Mouse (Mus musculus) ES-Bruce4 (cell line): Measurements from ENCODE around the gene Rgs3. TPM values are rescaled to one million over a fixed set of nuclear protein-coding genes. Genes with fewer than 3 reads are reported as not detected.

Source experiments
- H3K27ac ChIP-seq: 2 replicates; pipeline ENCODE4 v1.5.1; 2012; ENCODE audit warnings: low read length, inconsistent platforms; ENCODE audit not compliant: insufficient read depth
- H3K27me3 ChIP-seq: 2 replicates; pipeline ENCODE4 v1.6.1; 2012; ENCODE audit warnings: mild to moderate bottlenecking, low read length, inconsistent platforms; ENCODE audit not compliant: control insufficient read depth, poor library complexity, insufficient read depth, severe bottlenecking
- H3K36me3 ChIP-seq: 2 replicates; pipeline ENCODE4 v1.6.1; 2012; ENCODE audit warnings: inconsistent platforms, mild to moderate bottlenecking, low read length, moderate library complexity; ENCODE audit not compliant: control insufficient read depth, poor library complexity, insufficient read depth, severe bottlenecking
- H3K4me1 ChIP-seq: one replicate; pipeline ENCODE4 v1.8.1; 2011; ENCODE audit warnings: low read length; ENCODE audit not compliant: control insufficient read depth, insufficient read depth
- H3K4me3 ChIP-seq: 2 replicates; pipeline ENCODE4 v1.5.1; 2011; ENCODE audit warnings: low read depth, mild to moderate bottlenecking, low read length
- H3K9ac ChIP-seq: 2 replicates; pipeline ENCODE4 v1.6.1; 2012; ENCODE audit warnings: low read depth, mild to moderate bottlenecking, inconsistent platforms; ENCODE audit not compliant: poor library complexity, severe bottlenecking
- H3K9me3 ChIP-seq: replicated peaks from 2 replicates; pipeline ENCODE4 v1.6.1; 2012; ENCODE audit warnings: mild to moderate bottlenecking, low read length, inconsistent platforms; ENCODE audit not compliant: control insufficient read depth, poor library complexity, insufficient read depth, severe bottlenecking
- CTCF ChIP-seq: IDR thresholded peaks from one replicate; pipeline ENCODE4 v1.8.1; 2011; ENCODE audit warnings: low read depth, low read length
- EP300 ChIP-seq: IDR thresholded peaks from 2 replicates; pipeline ENCODE4 v1.6.1; 2011; ENCODE audit warnings: low read depth, low read length; ENCODE audit not compliant: insufficient read depth
- POLR2A ChIP-seq: IDR thresholded peaks from one replicate; pipeline ENCODE4 v1.8.1; 2011; ENCODE audit warnings: low read length; ENCODE audit not compliant: insufficient read depth
- polyA plus RNA-seq: library from polyadenylated mRNA; stranded (reverse); fragments of >200 nt; gene quantifications from 2 replicates; pipeline ENCODE4 v1.2.4, GENCODE M21; 2011; ENCODE audit warnings: low read depth; ENCODE audit not compliant: missing spikeins, insufficient read depth, insufficient read length

Gene Rgs3
- polyA plus RNA-seq, 1 experiment = 15.3 TPM

DNA sequence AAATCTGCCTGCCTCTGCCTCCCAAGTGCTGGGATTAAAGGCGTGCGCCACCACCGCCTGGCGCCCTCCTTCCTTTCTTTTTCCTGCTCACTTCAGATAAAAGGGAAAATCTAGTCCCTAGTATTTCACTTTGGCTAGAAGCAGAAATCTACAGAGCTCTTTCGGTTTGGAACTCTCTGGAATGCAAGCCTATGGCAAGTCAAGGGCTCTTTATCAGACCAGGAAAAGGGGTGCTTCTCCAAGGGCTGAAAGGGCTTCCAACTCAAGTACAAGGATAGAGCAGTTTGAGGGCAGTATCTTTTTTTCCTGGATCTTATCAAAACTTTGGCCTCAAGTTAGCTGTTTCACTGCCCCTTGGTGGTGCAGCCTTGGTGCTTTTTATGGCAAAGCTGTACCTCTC lies 10.0 kb downstream of the Rgs3 start:
- H3K4me1 ChIP-seq = no peaks in the 10 kb centered on the region
- H3K9me3 ChIP-seq = peaks cover 6% of the 10 kb centered on the region
- TF ChIP-seq EP300 (no peak), CTCF (no peak), POLR2A (no peak)
- no peaks in the 10 kb centered on the region for H3K36me3 ChIP-seq
- H3K27me3 ChIP-seq = no peaks in the 10 kb centered on the region
- no peak overlapping the region for H3K27ac ChIP-seq
- no peak overlapping the region for H3K4me3 ChIP-seq
- no peak overlapping the region for H3K9ac ChIP-seq

DNA sequence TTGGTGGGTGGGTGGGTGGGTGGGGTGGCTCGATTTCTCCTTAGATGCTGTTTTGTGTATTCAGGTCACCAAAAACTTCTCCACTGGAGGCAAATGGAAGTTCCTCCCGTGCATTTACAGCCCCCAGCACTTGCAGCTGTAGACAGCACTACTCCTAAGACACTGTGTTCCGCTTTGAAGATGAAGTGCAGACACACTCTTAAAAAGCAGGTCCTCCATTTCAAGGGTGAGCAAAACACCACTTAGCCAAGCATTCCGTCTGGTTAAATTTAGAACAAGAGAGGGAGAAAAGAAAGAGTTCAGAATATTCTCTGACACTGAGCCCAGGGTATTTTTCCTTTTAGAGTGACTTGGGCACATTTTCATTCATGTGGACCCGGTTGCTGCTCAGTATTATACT lies 10.4 kb downstream of the Rgs3 start:
- TF ChIP-seq POLR2A = no peak
- no peak for TF ChIP-seq CTCF
- TF ChIP-seq EP300 = no peak
- peaks cover 6% of the 10 kb centered on the region for H3K9me3 ChIP-seq
- no peak overlapping the region for H3K9ac ChIP-seq
- no peaks in the 10 kb centered on the region for H3K36me3 ChIP-seq
- no peaks in the 10 kb centered on the region for H3K4me1 ChIP-seq
- H3K27ac ChIP-seq = no peak overlapping the region
- no peaks in the 10 kb centered on the region for H3K27me3 ChIP-seq
- no peak overlapping the region for H3K4me3 ChIP-seq

DNA sequence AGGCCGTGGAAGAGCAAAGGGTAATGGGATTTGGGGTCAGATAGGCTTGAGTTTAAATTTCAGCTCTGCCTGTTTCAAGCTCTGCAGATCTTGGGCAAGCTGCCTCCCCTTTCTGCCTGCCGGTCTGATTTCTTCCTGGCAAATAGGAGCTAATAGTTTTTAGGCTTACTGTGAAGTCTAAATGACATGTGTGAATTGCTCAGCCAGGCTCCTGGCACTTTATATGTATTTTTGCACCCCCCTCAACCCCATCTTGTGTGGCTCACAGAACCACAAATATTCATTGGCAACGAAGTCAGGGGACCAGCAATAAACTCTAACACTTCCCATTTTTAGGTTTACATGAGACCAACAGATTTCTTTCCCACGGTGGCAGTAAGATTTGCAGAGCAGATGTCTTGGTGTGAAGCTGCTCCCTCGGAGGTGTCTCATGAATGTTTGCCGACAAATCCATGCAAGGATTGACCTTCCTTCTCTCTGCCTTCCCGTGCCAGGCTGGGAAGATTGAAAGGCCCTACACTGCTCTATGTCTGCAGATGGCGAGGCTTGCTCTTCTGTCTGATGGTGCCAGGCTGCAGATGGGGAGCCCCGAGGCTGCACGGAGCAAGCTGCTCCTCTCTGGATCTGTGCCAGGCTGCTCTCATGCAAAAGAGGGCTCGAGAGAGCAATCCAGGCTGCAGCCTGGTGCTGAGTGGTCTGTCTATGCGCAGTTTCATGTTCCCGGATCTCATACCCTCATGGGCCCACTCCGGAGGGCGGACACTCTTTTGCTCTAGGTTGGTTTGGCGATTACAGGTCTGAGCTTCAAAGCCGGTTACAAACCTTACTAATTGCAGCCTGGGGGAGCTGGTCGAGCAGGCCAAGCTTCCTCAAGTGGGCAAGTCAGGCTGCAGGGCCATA lies 23.0 kb downstream of the Rgs3 start:
- Histone ChIP-seq H3K9ac (peak overlapping the region; percentile 56; the same call in 1 of the 2 replicates), H3K9me3 (no peaks in the 10 kb centered on the region; the same call in 1 of the 2 replicates), H3K36me3 (no peaks in the 10 kb centered on the region), H3K4me1 (no peaks in the 10 kb centered on the region), H3K27ac (no peak overlapping the region), H3K4me3 (peak overlapping the region; percentile 39), H3K27me3 (no peaks in the 10 kb centered on the region; the same call in 1 of the 2 replicates)
- no peak for TF ChIP-seq POLR2A
- TF ChIP-seq CTCF = no peak
- no peak for TF ChIP-seq EP300

DNA sequence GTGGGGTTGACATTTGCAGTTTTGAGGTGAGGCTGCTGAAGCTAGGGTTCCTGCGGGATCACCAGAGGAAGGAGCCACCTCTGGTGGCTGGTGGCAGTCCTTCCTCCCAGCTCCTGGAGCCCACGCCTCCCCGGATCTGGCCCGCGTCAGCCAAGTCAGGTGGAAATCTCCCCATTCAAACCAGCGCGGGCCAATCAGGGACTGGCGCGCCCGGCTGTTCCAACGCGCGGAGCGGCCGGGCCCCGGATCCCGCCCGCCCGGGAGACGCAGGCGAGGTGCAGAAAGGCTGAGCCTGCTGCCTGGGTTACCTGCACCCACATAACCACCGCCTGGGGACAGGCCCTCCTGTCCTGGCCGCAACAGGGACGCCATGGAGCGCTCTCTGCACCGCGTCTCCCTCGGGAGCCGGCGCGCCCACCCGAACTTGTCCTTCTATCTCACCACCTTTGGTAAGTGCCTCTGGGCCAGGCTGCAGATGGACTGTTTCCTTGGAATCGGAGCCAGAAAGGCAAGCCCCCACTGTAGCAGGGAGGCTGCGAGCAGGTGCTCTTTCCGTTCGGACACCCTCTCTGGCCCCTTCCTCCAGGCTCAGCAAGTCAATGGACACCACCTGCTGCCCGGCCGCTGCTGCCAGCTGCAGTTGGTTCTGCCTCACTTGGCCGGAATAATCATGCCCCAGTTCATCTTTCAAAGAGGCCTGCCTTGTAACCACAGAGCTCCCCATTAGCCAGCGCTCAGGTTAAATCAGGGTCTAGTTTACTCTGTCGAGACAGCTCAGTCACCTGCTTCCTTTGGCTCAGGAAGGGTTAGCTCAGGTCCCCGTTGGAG lies 23.8 kb downstream of the Rgs3 start:
- peak overlapping the region; percentile 74 for H3K4me3 ChIP-seq
- TF ChIP-seq CTCF (no peak), EP300 (no peak), POLR2A (no peak)

DNA sequence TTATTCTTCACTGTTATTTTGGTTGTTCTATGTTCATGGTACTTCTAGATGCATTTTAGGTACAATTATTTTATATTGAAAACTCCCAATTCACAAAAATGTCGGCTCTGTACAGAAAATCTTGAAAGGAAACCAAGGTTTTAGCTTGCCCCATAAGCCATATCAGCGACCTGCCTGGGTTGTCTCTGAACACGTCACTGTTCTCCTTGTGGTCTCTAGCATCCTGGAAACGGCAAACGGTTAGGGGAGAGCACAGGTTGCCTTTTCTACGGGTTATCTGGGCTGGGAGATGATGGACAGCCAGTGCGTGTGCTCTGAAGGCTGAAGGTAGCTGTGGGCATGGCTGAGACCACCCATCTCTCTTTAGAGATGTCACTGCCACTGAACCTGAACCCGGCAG lies 27.4 kb downstream of the Rgs3 start:
- TF ChIP-seq EP300 (no peak), CTCF (no peak), POLR2A (no peak)
- H3K4me3 ChIP-seq = no peak overlapping the region

More for the DNA sequence above, 23.8 kb downstream of the Rgs3 start:
- no peaks in the 10 kb centered on the region for H3K36me3 ChIP-seq
- H3K27me3 ChIP-seq = no peaks in the 10 kb centered on the region; the same call in 1 of the 2 replicates
- H3K4me1 ChIP-seq = no peaks in the 10 kb centered on the region
- no peaks in the 10 kb centered on the region; the same call in 1 of the 2 replicates for H3K9me3 ChIP-seq
- no peak overlapping the region for H3K27ac ChIP-seq
- H3K9ac ChIP-seq = peak overlapping the region; percentile 56

More for the DNA sequence above, 27.4 kb downstream of the Rgs3 start:
- Histone ChIP-seq H3K9ac (no peak overlapping the region), H3K27me3 (no peaks in the 10 kb centered on the region; the same call in 1 of the 2 replicates), H3K27ac (no peak overlapping the region), H3K4me1 (no peaks in the 10 kb centered on the region), H3K36me3 (no peaks in the 10 kb centered on the region), H3K9me3 (no peaks in the 10 kb centered on the region)
